In the genomic region with DNA sequence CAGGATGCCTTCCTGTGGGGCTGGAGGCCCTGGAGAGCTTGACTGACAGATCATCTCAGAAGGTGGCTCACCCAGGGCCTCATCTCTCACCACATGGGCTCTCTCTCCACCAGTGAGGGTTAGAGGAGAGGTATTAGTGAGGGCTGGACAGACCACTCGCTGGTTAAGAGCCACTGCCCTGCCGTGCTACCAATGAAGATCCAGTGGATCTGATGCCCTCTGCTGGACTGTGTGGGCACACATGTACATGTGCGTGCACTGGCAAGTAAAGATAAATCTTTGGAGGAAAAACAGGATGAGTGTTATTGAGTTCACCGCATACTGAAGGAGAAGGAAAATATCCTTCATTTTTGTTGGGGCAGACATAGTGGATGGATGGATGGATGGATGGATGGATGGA, we compare ENCODE assay signal across 9 mouse cellular contexts. TPM values are rescaled to one million over a fixed set of nuclear protein-coding genes. Genes with fewer than 3 reads are reported as not detected.
A peak's percentile ranks its signal among the peaks of the same experiment; 100 is the strongest.
DNase-seq lines count a peak whose midpoint lies in the region; ATAC-seq lines count a peak whose summit lies in the region.
"Had no signal": no experiment of that assay in that cellular context is flagged by ENCODE, and none has a peak within 500 bp of the region (broad histone marks: within the 10 kb centered on the region; RNA-seq: fewer than 3 reads in every experiment).

No protein-coding gene starts in this region.

- H3K9ac ChIP-seq in liver, embryonic 12.5 days: no peak overlapping the region
- H3K9ac ChIP-seq: limb, embryonic 12.5 days had no signal

- no peaks in the 10 kb centered on the region for H3K36me3 ChIP-seq in liver, embryonic 12.5 days
- H3K36me3 ChIP-seq: limb, embryonic 12.5 days had no signal

- ATAC-seq in liver, embryonic 12.5 days: no peak

- H3K27me3 ChIP-seq in liver, embryonic 12.5 days (replicated peaks): peaks cover 21% of the 10 kb centered on the region

- H3K4me3 ChIP-seq in liver, embryonic 12.5 days: no peak overlapping the region
- H3K4me3 ChIP-seq: limb, embryonic 12.5 days had no signal

- H3K4me1 ChIP-seq in liver, embryonic 12.5 days: no peaks in the 10 kb centered on the region

- WGBS in liver, embryonic 12.5 days (ENCODE audit: insufficient replicate concordance): 40% methylated on average over 4 of the region's 4 CpGs

- DNase-seq in liver: peak; percentile 41
- peak; percentile 47 to 79 for DNase-seq in adrenal gland, adult (ENCODE audit: inconsistent age in 2 of 2, low spot score in 1 of 2)
- peak; percentile 84 for DNase-seq in cerebellum, adult 9-10 months
- peak; percentile 35 to 63 for DNase-seq in heart, postnatal 10 days
- DNase-seq in left cerebral cortex, postnatal 14 days (ENCODE audit: low spot score in 2 of 2): peak; percentile 50 to 60
- peak; percentile 43 for DNase-seq in ovary, postnatal 14 days (ENCODE audit: low spot score)
- no peak for DNase-seq in spleen, postnatal 4 days (ENCODE audit: low spot score in 2 of 2)

- no peak overlapping the region for H3K27ac ChIP-seq in liver, embryonic 12.5 days
- H3K27ac ChIP-seq: limb, embryonic 12.5 days had no signal

- no peaks in the 10 kb centered on the region for H3K9me3 ChIP-seq in liver, embryonic 12.5 days (replicated peaks)
- H3K9me3 ChIP-seq: limb, embryonic 12.5 days had no signal

- H3K4me2 ChIP-seq in liver, embryonic 12.5 days: no peak overlapping the region
- H3K4me2 ChIP-seq: limb, embryonic 12.5 days had no signal

- intact Hi-C loops in heart, postnatal 10 days (cut with DNase I): loop anchor here (1.0 kb wide), 1 partner anchor 387 kb away; no protein-coding TSS in a partner anchor
- intact Hi-C loops in left cerebral cortex, postnatal 14 days (cut with DNase I): loop anchor here (5.0 kb wide), 2 partner anchors 196 to 386 kb away; no protein-coding TSS in a partner anchor

RNA-seq across cellular contexts. Expression of gene Cmc2, which starts 52.6 kb away (rescaled TPM):
- polyA plus RNA-seq in liver, embryonic 12.5 days (2016; fragmentation: Nextera tagmentation; extraction: Ambion mirVana): 83.5 and 87.1 TPM in 2 replicates
- total RNA-seq in heart, postnatal 10 days (2021): 10 to 100 TPM; 50.0 to 54.3 TPM
- 10 to 100 TPM; 12.9 to 14.8 TPM for total RNA-seq in left cerebral cortex, postnatal 14 days (2021)

RNA-seq across cellular contexts. Expression of gene Cenpn, which starts 52.8 kb away (rescaled TPM):
- polyA plus RNA-seq in liver, embryonic 12.5 days (2016; fragmentation: Nextera tagmentation; extraction: Ambion mirVana): 37.3 and 41.1 TPM in 2 replicates
- 1 to 10 TPM; 4.9 to 5.1 TPM for total RNA-seq in heart, postnatal 10 days (2021)
- 1 to 10 TPM; 1.6 to 2.7 TPM for total RNA-seq in left cerebral cortex, postnatal 14 days (2021)

Comparison
In these comparisons a context has a peak if more than half of its experiments do, and no peak if none do; other contexts are left out.
1. DNase-seq: peak in liver (single experiment), adrenal gland, adult (2 of 2), cerebellum, adult 9-10 months (single experiment), heart, postnatal 10 days (2 of 2), left cerebral cortex, postnatal 14 days (2 of 2) and ovary, postnatal 14 days (single experiment); none in spleen, postnatal 4 days (0 of 2).